Mouse (Mus musculus) lung, postnatal 10 days (tissue): ENCODE results near the gene Uqcrc1.

Experiments
- DNase-seq: peaks from one replicate; pipeline ENCODE4 v3.0.0; 2021

Uqcrc1 gene

DNA sequence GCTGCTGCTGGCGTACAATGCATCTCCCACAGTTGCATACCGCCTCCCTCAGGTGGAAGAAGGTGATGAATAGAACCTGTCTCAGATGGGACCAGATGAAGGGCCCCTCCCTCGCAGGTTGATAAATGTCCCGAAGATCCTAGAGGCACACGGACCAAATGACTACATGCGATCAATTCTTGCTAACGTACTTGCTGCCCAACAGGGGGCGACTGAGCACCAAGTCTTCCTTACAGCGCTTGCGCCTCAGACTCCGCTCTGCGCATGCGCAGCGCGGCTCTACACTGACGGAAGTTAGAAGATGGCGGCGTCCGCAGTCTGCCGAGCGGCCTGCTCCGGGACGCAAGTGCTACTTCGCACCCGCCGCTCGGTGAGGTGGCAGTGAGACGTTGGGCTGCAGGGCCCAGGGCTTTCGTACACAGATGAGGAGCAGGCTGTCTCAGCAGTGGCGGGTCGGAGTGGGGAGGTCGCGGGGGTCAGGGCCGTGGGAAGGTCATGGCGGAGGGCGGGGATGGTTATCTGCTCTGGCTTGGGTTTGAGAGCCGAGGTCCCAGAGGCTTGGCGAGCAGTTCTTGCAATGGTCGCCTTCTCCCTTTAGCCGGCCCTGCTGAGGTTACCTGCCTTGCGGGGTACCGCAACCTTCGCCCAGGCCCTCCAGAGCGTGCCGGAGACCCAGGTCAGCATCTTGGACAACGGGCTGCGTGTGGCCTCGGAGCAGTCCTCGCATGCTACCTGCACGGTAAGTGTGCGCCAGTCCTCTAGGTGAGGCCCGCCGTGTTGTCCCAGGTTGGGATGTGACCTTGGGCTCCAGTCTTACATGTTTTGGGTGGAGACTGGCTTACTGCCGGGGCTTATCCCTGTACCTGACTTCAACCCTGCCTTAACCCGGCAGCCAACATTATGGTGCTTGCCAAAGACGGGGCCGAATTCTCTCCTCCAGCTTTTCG lies at the start of gene Uqcrc1:
Gene Uqcrc1, plus strand, starts transcription at position 216 of the 947 bp plus-strand sequence.
- DNase-seq, result peak; percentile 96

DNA sequence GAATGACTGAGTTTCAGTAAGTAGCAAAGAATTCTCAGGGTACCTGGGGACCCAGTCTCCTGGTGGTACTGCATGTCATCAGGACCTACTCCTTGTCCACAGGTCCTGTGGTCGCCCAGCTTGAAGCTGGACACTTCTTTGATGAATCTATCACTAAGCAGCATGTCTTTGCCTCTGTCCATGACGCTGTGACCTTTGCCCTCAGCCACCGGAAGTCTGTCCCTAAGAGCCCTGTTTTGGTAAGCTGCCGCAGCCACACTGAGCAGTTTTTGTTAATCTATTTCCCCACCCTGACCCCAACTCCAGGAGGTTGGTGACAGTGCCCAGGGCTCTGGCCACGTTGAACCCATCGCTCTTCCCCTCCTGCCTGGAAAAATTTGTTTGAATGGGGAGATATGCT lies 24.1 kb upstream of the Uqcrc1 start:
- DNase-seq, result no peak

DNA sequence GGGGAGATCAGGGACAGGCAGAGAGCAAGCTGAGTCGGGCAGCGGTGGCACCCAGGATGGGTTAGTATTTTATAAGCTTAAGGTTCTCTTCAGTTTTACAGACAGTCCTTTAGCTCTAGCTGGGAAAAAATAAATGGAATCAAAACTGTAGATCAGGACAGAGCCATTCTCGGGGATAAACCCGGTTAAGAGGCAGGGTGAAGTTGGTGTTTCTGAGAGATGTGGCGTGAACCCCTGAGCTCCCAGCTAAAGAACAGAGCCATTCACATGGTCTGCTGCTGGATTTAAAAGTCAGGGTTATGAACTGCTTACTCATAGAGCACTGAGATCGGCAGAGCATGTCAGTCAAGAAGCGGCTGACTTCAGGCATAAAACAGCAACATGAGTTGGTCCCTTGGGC lies 23.3 kb upstream of the Uqcrc1 start:
- no peak for DNase-seq

DNA sequence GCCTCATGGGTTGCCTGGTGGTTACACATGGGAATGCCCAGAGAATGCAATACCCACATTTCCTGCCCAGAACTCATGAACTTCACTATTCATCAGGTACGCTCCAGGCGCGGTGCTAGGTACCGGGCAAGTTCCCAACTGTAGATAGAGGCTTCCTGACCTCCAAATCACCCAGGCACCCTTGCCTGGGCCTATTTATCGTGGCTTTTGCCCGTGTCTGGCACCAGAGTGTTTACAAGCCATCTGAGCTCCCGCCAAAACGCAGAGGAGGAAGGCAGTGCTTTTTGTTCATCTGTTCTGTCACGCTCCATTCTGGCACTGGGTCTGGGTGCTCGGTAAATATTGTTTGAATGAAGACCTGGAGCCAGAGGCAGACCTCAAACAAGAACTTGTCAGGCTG lies 22.8 kb upstream of the Uqcrc1 start:
- DNase-seq, result no peak

DNA sequence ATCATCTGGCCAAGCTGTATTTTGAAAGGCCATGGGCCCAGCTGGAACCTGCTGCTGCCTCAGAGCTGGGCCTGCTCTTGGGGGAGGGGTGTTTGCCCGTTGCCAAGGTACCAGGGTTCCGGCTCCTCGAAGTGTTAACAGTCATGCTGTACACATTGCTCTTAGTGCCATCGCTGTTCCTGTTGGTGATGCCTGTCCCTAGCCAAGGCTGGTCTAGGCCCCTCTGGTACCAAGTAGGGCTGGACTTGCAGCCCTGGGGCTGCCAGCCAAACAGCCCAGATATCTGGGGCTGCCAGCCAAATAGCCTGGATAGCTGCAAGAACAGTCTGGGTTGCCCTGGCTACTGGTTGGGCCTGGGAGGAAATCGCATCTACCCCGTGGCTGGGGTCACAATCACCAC lies 21.9 kb upstream of the Uqcrc1 start, which contains the start of gene Tmem89:
Gene Tmem89, plus strand, starts transcription at position 129 of the 400 bp plus-strand sequence.
- peak; percentile 39 for DNase-seq

DNA sequence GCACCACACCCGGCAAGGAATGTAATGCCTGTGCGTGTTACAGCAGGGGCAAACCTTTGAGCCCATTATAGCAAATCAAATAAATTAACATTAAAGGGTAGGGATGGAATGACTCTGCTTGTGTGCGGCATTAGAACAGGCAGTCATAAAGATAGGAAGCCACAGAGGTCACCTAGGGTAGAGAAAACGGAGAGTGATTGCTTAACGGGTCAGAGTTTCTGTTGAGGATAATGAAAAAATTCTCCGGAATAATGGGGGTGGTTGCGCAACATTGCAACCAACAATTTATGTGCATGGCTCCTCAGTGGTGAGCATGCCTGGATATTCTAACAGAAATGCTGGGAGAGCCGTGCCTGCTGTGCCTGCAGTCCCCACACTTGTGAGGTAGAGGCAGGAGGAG lies 10.5 kb upstream of the Uqcrc1 start:
- no peak for DNase-seq

DNA sequence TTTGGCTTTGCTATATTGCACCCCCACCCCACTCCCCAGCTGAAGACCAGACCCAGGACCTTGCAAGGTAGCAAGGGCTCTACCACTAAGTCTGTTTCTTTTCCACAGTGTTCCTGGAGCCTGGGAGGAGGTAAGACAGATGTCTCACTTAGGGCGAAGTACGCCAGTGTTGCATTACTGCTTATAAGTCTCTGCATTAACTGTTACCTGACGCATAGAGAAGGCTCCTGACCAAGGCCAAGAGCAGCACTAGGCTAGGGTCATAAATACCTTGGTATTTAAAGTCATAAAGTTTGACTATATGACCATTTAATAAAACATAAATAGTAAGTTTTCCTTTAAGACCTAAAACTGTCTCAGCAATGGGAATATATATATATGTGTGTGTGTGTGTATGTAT lies 8.0 kb upstream of the Uqcrc1 start:
- DNase-seq, result no peak

DNA sequence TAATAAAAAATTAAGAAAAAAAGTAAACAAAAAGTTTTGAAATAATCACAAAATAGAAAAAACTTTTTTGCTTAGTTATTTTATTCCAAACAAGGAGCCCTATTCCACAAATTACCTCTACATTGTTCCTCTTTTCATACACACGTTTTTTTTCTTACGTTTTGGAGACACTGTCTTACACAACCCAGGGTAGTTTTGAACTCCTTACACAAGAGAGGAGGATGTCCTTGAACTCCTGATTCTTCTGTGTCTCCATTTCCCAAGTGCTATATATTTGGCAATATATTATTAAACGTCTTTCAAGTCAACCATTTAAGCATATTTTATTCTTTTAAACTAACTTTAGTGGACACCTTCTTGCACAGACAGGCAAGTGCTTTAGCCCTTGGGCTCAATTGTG lies 442 bp upstream of the Uqcrc1 start:
- no peak for DNase-seq

DNA sequence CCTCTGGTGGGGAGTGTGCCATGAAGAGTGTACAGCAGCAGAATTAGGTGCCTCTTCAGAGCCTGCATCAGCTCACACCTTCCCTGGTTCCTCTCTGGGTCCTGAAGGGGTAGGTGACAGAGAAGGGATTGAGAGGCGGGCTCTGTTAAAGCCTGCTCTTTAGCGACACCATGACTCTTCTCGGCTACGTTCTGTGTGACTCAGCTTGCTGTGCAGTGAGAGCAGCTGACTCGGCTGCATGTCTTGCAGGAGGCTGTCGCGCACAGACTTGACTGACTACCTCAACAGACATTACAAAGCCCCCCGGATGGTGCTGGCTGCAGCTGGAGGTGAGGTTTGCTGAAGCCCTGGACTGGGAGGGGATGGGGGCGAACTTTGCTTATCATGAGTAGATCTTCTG lies 8.7 kb downstream of the Uqcrc1 start:
- no peak for DNase-seq

DNA sequence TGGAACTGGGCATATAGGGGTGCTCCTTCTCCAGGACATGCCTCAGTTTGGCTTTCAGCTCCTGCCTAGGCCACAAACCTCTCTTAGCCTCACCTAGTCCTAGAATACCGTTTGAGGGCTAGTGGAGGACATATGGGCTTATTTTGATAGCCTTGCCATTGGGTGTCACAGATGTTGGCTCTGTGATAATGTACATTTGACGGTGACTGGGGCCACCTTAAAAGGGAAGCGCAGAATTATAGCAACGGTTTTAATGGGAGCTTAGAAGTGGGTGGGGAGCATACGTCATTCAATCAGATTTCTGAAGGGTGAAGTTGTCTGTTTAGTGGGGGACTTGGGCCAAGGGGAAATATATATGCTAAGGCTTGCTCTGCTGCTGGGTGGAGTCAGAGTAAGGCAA lies 9.2 kb downstream of the Uqcrc1 start:
- DNase-seq, result no peak

DNA sequence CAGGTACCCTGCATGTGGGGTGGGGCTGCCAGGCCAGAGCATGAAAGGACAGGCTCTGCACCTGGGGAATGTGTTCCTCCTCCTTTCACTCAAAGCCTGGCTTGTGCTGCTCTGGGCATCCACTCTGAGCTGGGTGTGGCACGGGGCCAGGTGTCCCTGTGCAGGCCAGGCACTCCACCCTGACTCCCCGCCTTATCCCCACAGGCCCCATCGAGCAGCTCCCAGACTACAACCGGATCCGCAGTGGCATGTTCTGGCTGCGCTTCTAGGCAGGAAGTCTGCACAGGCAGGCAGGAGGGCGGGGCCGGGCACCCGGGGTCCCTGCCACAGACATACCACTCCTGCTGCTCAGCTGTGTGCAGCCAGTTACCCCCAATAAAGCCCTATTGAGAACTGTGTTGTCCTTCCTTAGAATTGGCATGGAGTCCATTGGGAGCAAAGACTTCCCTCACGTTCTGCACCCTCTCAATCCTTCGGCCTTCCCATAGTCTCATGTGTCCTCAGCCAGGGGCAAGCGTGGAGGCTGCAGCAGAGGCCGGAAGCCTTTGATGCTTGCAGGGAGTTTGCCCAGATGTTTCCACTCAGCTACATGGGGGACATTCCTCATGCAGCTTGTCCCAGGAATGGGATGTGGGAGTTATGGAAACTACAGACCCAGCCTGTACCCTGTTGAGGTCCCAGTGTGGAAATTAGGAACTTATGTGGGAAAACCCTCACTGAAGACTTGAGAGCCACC lies 13.0 kb downstream of the Uqcrc1 start:
- DNase-seq, result peak; percentile 69

DNA sequence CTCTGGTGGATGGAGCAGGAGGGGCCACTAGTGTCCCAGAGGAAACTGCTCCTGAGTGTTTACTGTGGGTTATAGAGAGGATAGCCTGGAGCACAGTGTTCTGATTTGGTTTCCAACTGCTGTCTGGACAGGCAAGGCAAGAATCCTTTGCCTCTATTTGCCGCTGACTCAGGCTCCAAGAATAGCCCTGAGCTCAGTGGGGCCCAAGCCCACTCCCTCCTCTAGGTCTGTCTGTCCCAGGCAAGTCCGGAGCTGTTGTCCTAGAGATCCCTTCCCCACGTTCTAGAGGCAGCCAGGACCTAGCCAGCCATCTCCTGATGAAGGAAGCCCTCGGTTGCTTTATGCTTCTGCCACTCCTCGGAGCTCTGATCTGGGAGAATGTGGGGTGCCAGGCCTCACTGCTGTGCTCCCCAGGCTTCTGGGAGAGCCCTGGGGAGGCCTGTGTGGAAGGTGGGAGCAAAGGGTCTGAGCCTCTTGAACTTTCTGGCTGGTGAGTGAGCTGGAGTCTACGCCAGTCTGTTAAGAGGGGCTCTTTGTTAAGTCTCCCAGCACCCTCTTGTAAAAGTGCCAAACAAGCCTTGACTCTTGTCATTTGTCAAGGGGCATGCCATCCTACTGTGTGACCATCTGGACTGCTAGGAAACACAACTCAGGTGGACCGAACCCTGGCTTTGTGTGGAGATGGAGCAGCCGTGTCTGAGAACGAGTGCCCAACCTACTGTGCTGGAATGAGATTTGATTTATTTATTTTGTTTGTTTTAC lies 13.7 kb downstream of the Uqcrc1 start:
- peak; percentile 49 for DNase-seq

DNA sequence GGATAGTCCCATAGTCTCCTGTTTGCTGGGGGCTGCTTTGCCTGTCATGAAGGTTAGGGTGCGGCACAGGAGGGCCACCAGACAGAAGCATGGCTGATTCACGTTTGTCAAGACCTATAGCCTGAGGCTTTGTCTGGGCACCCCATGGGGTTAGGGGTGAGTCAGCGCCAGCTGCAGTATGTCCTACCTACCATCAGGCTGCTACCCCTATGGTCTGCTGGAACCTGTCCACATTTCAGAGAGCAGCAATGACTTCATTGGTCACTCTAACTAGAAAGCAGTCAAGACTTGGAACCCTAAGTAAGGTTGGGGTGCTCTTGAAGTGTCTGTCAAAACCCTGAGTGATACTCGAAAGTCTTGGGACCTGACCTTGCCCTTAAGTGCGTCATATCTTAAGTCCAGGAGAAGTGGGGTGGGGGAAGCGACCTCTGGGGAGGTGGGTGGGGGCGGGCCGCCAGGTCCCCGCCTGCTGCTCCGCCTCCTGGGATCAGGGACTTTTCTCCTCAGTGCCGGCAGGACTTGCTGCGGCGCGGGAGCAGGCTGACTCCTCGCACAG lies 16.7 kb downstream of the Uqcrc1 start, which contains the start of gene Col7a1:
Gene Col7a1, plus strand, starts transcription at position 506 of the 556 bp plus-strand sequence.
- DNase-seq, result peak; percentile 31

DNA sequence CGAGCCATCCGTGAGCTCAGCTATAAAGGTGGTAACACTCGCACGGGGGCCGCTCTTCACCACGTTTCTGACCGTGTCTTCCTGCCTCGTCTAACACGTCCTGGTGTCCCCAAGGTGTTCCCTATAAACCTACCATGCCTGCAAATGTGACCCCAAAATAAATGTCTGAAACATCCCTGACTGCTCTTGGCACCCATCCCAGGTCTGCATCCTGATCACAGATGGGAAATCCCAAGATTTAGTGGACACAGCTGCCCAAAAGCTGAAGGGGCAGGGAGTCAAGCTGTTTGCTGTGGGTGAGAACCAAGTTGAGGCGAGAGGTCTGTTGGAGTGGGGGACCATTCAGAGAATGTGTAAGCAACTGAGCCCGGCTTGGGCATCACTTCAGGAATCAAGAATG lies 18.8 kb downstream of the Uqcrc1 start:
- peak; percentile 22 for DNase-seq

DNA sequence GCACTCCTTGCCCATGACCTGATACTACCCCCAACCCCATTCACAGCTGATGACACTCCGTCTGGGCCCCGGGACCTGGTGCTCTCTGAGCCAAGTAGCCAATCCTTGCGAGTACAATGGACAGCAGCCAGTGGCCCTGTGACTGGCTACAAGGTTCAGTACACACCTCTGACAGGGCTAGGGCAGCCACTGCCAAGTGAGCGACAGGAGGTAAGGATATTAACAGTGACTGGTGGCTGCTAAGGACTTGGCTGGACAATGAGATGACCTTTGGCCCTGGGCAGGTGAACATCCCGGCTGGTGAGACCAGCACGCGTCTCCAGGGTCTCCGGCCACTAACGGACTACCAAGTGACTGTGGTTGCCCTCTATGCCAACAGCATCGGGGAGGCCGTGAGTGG lies 19.4 kb downstream of the Uqcrc1 start:
- no peak for DNase-seq

DNA sequence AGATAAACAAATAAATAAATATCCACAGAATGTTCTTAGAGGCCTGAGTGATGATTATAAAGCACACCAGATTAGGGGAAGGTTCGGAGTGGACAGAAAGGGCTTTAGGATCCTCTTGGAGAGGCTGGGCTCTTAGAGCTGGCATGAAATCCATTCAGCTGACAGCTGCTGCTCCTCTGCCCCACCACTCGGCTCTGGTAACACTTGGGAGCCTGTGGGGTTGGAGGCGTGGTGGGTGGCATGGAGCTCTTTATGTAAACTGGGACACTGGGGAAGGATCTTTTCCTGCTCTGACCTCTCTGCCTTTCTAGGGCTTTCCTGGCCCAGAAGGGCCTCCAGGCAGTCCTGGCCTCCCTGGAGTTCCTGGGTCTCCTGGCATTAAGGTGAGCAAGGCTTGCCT lies 27.1 kb downstream of the Uqcrc1 start:
- peak; percentile 44 for DNase-seq

DNA sequence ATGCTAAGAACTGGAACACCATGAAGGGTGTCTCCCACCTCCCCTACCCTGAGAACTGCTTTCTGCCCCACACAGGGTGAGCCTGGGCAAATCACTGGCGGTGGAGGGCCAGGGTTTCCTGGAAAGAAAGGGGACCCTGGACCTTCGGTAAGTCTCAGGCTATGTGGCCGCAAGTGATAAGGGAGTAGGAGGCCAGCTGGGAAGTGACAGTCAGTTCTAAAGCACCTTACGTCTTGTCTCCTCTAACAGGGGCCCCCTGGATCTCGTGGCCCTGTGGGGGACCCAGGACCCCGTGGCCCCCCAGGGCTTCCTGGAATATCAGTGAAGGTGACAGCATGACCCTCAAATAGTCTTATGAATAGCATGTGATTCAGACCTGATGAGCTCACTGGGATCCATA lies 27.9 kb downstream of the Uqcrc1 start:
- DNase-seq, result no peak

DNA sequence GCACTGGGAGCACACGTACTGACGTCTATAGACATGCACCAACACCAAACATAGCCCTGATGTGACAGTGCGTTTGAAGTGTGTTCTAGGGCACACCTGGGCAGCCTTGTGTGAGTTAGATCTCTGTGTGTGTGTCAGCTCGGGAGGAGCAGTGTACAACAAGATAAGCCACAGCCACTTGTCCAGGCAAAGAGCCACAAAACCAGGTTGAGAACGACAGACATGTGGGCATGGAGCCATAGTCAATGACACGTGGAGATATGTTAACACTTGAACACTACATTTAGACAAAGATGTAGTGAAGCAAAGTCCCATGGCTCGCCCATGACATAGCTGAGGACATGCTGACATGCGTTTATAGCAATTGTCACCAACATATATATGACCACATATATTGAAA lies 34.2 kb downstream of the Uqcrc1 start:
- DNase-seq, result no peak

DNA sequence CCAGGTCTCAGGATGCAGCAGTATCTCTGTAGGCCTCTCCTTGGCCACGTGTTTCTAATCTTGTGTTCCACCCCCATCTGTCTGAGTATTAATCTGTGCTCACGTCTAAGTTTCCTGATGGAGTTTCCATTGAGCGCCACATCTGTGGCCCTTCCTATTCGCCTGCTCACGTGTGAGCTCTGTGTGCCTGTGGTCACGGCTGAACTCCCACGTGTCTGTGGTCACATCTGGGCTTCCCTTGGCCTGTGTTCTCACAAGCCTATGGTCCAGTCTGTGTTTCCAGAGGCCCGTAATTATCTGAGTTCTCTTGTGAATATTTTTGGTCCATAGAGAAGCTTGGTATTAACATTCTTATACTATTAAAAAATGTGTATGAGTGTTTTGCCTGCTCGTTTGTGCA lies 40.0 kb downstream of the Uqcrc1 start:
- DNase-seq, result no peak

DNA sequence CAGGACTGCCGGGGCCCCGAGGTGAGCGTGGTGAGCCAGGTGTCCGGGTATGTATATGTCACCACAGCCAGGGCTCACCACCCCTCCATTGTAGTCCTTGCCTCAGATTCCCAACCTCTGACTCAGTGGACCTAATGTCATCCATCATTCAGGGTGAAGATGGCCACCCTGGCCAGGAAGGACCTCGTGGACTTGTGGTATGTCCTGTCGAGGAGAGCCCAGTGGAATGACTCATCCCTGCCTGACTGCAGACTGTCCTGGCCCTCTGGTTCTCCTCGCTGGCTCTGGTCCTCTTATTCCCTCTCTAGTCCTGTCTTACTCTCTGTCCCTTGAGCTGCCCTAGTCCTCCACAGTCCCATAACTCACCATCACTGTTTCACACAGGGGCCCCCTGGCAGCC lies 41.5 kb downstream of the Uqcrc1 start:
- DNase-seq, result no peak

DNA sequence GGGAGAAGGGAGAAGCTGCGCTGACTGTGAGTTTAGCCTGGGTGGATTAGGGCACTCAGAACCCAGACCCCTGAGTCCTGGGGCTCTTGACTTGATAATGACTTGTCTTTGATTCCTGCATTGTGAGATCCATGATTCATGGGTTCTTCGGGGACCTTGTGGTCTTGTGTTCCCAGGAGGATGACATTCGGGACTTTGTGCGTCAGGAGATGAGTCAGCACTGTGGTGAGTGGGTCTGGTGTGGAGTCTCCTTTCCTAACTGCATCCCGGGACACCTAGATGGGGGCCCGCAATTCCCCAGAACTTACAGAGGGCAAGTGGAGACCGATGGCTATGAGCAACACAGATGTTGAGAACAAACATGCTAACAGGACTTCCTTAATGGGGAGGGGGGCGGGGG lies 46.1 kb downstream of the Uqcrc1 start:
- no peak for DNase-seq

DNA sequence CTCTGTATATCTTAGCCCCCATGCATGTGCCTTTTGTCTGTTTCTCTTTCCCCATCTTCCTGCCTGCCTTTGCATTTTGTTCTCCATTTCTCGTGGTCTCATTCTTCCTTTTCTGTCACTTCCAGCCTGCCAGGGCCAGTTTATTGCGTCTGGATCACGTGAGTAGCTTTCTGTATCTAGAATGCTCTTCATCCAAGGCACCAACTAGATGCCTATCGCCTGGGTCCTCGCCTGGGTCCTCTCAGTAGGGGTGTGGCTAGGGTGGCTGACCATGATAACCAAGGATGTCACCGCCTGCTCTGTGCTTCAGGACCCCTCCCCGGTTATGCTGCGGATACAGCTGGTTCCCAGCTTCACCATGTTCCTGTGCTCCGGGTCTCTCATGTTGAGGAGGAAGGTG lies 46.8 kb downstream of the Uqcrc1 start:
- DNase-seq, result no peak

DNA sequence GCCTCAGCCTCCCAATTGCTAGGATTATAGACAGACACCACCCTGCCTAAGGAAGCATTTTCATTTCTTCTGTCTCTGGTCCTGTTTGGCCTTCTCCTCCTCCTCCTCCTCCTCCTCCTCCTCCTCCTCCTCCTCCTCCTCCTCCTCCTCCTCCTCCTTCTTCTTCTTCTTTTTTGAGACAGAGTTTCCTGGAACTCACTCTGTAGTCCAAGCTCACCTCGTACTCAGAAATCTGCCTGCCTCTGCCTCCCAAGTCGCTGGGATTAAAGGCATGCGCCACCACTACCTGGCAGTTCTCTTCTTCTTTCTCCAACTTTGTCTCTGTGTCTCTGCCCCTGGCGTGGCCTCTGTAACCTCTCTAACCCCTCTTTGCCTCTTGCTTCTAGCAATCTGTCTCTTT lies 49.3 kb downstream of the Uqcrc1 start, which contains the start of gene Ucn2:
Gene Ucn2, plus strand, starts transcription at position 301 of the 400 bp plus-strand sequence.
- DNase-seq, result no peak
